Mouse (Mus musculus): ENCODE results near the gene Cox5a. TPM values are rescaled to one million over a fixed set of nuclear protein-coding genes. Genes with fewer than 3 reads are reported as not detected.

The Cox5a gene
- polyA plus RNA-seq, 1 experiment from 2014 or later: 686 TPM

DNA sequence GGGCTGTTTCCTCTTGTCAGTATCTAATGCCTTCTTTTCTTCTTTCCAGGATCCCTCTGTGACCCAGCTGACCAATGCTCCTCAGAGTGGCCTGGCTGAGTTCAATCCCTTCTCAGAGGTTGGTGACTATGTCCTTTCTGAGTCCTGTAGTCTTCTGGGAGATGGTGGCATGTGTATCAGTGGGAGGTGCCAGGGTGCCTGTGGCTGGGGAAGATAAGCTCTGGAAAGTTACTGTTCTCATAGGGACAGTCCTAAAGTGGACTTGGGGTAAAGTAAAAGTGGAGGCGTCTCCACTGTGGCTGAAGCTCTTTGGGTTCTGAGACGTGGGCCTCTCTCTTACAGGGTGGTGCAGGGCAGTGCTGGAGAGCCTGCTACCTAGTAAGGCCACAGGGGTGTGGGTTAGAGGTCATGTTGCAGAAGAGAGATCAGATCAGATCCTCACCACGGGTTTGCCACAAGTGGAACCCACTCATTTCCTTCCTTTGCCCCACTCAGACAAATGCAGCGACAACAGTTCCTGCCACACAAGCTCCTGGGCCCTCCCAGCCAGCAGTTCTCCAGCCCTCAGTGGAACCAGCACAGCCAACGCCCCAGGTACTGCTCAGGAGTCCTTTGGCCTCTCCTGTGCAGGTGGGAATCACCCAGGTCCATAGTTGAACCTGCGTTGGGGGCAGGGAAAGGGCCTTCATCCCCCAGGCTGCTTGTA, 56.2 kb downstream of the Cox5a start:
- no peak overlapping the region for H3K27ac ChIP-seq
- no peaks in the 10 kb centered on the region for H3K9me3 ChIP-seq
- no peaks in the 10 kb centered on the region for H3K27me3 ChIP-seq (ENCODE audit: poor library complexity, severe bottlenecking)
- peaks cover 64% of the 10 kb centered on the region for H3K36me3 ChIP-seq (replicated peaks)
- H3K4me1 ChIP-seq: no peaks in the 10 kb centered on the region
- DNase-seq (ENCODE audit: extremely low spot score, low spot score): no peak
- WGBS: 89% methylated on average over 6 of the region's 6 CpGs
- no peak overlapping the region for H3K4me3 ChIP-seq

Other genes starting within 250 kb of the Cox5a start
- gene Ppcdc, start 81.2 kb upstream of the Cox5a start, polyA plus RNA-seq (2016; fragmentation: Nextera tagmentation; extraction: Ambion mirVana): 24.8 and 25.6 TPM in 2 replicates
- gene Scamp5, start 53.2 kb upstream of the Cox5a start, polyA plus RNA-seq (2016; fragmentation: Nextera tagmentation; extraction: Ambion mirVana): 12.9 and 15.5 TPM in 2 replicates
- 1.2 and 1.4 TPM in 2 replicates for gene Rpp25, start 17.2 kb upstream of the Cox5a start, polyA plus RNA-seq (2016; fragmentation: Nextera tagmentation; extraction: Ambion mirVana)
- gene Fam219b, start 16.3 kb downstream of the Cox5a start, polyA plus RNA-seq (2016; fragmentation: Nextera tagmentation; extraction: Ambion mirVana): 17.7 and 18.7 TPM in 2 replicates
- gene Mpi, start 31.5 kb downstream of the Cox5a start, polyA plus RNA-seq (2016; fragmentation: Nextera tagmentation; extraction: Ambion mirVana): 63.2 and 66.9 TPM in 2 replicates
- gene Scamp2, start 39.7 kb downstream of the Cox5a start, polyA plus RNA-seq (2016; fragmentation: Nextera tagmentation; extraction: Ambion mirVana): 51.1 and 52.8 TPM in 2 replicates
- gene Ulk3, start 68.2 kb downstream of the Cox5a start, polyA plus RNA-seq (2016; fragmentation: Nextera tagmentation; extraction: Ambion mirVana): 12.8 and 14.7 TPM in 2 replicates
- 1.9 and 2.9 TPM in 2 replicates for gene Cplx3, start 85.0 kb downstream of the Cox5a start, polyA plus RNA-seq (2016; fragmentation: Nextera tagmentation; extraction: Ambion mirVana)
- gene Lman1l, start 99.5 kb downstream of the Cox5a start, polyA plus RNA-seq (2016; fragmentation: Nextera tagmentation; extraction: Ambion mirVana): not detected in 2 replicates
- gene Csk, start 132.4 kb downstream of the Cox5a start, polyA plus RNA-seq (2016; fragmentation: Nextera tagmentation; extraction: Ambion mirVana): 28.8 and 33.9 TPM in 2 replicates
- not detected in 2 replicates for gene Cyp1a2, start 162.4 kb downstream of the Cox5a start, polyA plus RNA-seq (2016; fragmentation: Nextera tagmentation; extraction: Ambion mirVana)
- 0.14 TPM in 1 of 2 replicates, not detected in the other for gene Cyp1a1, start 166.7 kb downstream of the Cox5a start, polyA plus RNA-seq (2016; fragmentation: Nextera tagmentation; extraction: Ambion mirVana)
- gene Edc3, start 187.3 kb downstream of the Cox5a start, polyA plus RNA-seq (2016; fragmentation: Nextera tagmentation; extraction: Ambion mirVana): 42.8 and 43.9 TPM in 2 replicates
- gene Clk3, start 244.6 kb downstream of the Cox5a start, polyA plus RNA-seq (2016; fragmentation: Nextera tagmentation; extraction: Ambion mirVana): 92.5 and 95.1 TPM in 2 replicates

All from forebrain, embryonic 10.5 days (tissue).